ENCODE assay signal across 21 mouse cellular contexts in the genomic region with DNA sequence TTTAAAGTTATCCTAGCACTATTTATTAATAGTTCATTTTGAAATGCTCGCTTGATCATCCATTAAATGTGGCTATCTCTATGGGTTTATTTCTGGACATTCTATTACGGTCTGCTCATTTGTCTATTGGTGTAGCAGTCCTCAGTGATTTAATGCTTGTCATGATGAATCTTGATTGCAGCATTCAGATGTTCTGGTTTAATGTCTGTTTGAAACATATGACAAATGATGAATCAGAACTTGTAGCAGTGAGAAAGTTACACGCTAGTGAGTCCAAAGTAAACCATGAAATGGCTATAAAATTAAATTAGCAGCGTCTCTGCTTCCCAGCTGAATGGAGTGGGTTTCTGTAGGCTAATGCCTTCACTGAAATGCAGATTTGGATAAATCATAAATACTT.
"Had no signal": no experiment of that assay in that cellular context is flagged by ENCODE, and none has a peak within 500 bp of the region (broad histone marks: within the 10 kb centered on the region; RNA-seq: fewer than 3 reads in every experiment).

No protein-coding gene starts in this region.

- H3K9ac ChIP-seq: liver, postnatal 0 days; lung, embryonic 15.5 days; midbrain, embryonic 13.5 days; midbrain, embryonic 15.5 days; neural tube, embryonic 13.5 days; neural tube, embryonic 15.5 days had no signal

- H3K36me3 ChIP-seq: lung, embryonic 15.5 days; midbrain, embryonic 13.5 days; midbrain, embryonic 15.5 days; neural tube, embryonic 13.5 days; neural tube, embryonic 15.5 days had no signal

- H3K4me1 ChIP-seq: lung, embryonic 15.5 days; megakaryocyte, embryonic 14.5 days; midbrain, embryonic 13.5 days; midbrain, embryonic 15.5 days; neural tube, embryonic 13.5 days; neural tube, embryonic 15.5 days had no signal

- DNase-seq: liver, postnatal 0 days; lung, adult 2 months; lung, postnatal 14 days; lung, postnatal 36 days; retina, postnatal 1 day; right cerebral cortex, adult 18-20 months; right cerebral cortex, postnatal 25 days; right cerebral cortex, postnatal 4 days; spleen, adult 18-20 months; thymus, adult 18-20 months; thymus, postnatal 14 days; thymus, postnatal 4 days had no signal

- H3K4me2 ChIP-seq: lung, embryonic 15.5 days; midbrain, embryonic 11.5 days; midbrain, embryonic 13.5 days; midbrain, embryonic 15.5 days; neural tube, embryonic 13.5 days; neural tube, embryonic 15.5 days had no signal

- H3K27me3 ChIP-seq: lung, embryonic 15.5 days; megakaryocyte, embryonic 14.5 days; midbrain, embryonic 13.5 days; midbrain, embryonic 15.5 days; neural tube, embryonic 13.5 days; neural tube, embryonic 15.5 days had no signal

- H3K9me3 ChIP-seq: lung, embryonic 15.5 days; megakaryocyte, embryonic 14.5 days; midbrain, embryonic 13.5 days; midbrain, embryonic 15.5 days; neural tube, embryonic 13.5 days; neural tube, embryonic 15.5 days had no signal

- H3K27ac ChIP-seq: lung, embryonic 15.5 days; macrophage; midbrain, embryonic 13.5 days; midbrain, embryonic 15.5 days; neural tube, embryonic 13.5 days; neural tube, embryonic 15.5 days had no signal

- ATAC-seq: liver, postnatal 0 days; lung, postnatal 0 days; midbrain, embryonic 13.5 days; midbrain, embryonic 15.5 days had no signal

- H3K4me3 ChIP-seq: lung, embryonic 15.5 days; megakaryocyte, embryonic 14.5 days; midbrain, embryonic 13.5 days; midbrain, embryonic 15.5 days; neural tube, embryonic 13.5 days; neural tube, embryonic 15.5 days had no signal
